Mouse (Mus musculus) lung, embryonic 14.5 days (tissue): ENCODE results near the gene Tbx15. TPM values are rescaled to one million over a fixed set of nuclear protein-coding genes. Genes with fewer than 3 reads are reported as not detected.

Source experiments
- ATAC-seq: fragments of 200-750 bp; cut with Nextera tagmentation; 2 replicates; pipeline ENCODE4 v1.8.0; 2017; ENCODE audit warnings: mild to moderate bottlenecking, moderate TSS enrichment, moderate library complexity; ENCODE audit not compliant: insufficient read depth
- DNase-seq: peaks from one replicate; pipeline ENCODE4 v3.0.0-alpha.2; 2015
- H3K27ac ChIP-seq: fragments of 300-500 bp; sonication (generic); 2 replicates; pipeline ENCODE4 v1.5.1; 2014; ENCODE audit warnings: low read depth, mild to moderate bottlenecking, moderate library complexity
- H3K27me3 ChIP-seq: fragments of 300-500 bp; sonication (generic); 2 replicates; pipeline ENCODE4 v1.6.1; 2014; ENCODE audit warnings: low read length, control low read depth; ENCODE audit not compliant: insufficient read depth
- H3K36me3 ChIP-seq: fragments of 300-500 bp; sonication (generic); 2 replicates; pipeline ENCODE4 v1.6.1; 2014; ENCODE audit warnings: control low read depth; ENCODE audit not compliant: insufficient read depth
- H3K4me1 ChIP-seq: fragments of 300-500 bp; sonication (generic); 2 replicates; pipeline ENCODE4 v1.6.1; 2014; ENCODE audit warnings: antibody characterized with exemption, control low read depth; ENCODE audit not compliant: insufficient read depth
- H3K4me2 ChIP-seq: fragments of 300-500 bp; sonication (generic); 2 replicates; pipeline ENCODE4 v1.6.1; 2014; ENCODE audit warnings: mild to moderate bottlenecking
- H3K4me3 ChIP-seq: fragments of 300-500 bp; sonication (generic); 2 replicates; pipeline ENCODE4 v1.5.1; 2014; ENCODE audit warnings: low read depth, low read length
- H3K9ac ChIP-seq: fragments of 300-500 bp; sonication (generic); 2 replicates; pipeline ENCODE4 v1.6.1; 2014
- H3K9me3 ChIP-seq: fragments of 300-500 bp; sonication (generic); 2 replicates; pipeline ENCODE4 v1.6.1; 2016; ENCODE audit warnings: low read depth, low read length, control low read depth
- CTCF ChIP-seq: IDR thresholded peaks from 2 replicates; pipeline ENCODE4 v1.5.1; 2016; ENCODE audit warnings: antibody characterized with exemption, low read depth
- WGBS: fragments of 180-500 bp; shearing (Covaris S2); extraction: QIAGEN DNeasy Blood & Tissue Kit; methylation state at CpG from one replicate; pipeline ENCODE4 v1.1.7; 2014; 5-methylcytosine and 5-hydroxymethylcytosine counted together
- polyA plus RNA-seq: library from polyadenylated mRNA; unstranded; fragments of >200 nt; fragmentation: Nextera tagmentation; extraction: Ambion mirVana; gene quantifications from 2 replicates; pipeline ENCODE4 v1.2.1, GENCODE M21; 2014

Tbx15 gene
- polyA plus RNA-seq, 1 experiment from 2014 or later: 0.28 TPM

DNA sequence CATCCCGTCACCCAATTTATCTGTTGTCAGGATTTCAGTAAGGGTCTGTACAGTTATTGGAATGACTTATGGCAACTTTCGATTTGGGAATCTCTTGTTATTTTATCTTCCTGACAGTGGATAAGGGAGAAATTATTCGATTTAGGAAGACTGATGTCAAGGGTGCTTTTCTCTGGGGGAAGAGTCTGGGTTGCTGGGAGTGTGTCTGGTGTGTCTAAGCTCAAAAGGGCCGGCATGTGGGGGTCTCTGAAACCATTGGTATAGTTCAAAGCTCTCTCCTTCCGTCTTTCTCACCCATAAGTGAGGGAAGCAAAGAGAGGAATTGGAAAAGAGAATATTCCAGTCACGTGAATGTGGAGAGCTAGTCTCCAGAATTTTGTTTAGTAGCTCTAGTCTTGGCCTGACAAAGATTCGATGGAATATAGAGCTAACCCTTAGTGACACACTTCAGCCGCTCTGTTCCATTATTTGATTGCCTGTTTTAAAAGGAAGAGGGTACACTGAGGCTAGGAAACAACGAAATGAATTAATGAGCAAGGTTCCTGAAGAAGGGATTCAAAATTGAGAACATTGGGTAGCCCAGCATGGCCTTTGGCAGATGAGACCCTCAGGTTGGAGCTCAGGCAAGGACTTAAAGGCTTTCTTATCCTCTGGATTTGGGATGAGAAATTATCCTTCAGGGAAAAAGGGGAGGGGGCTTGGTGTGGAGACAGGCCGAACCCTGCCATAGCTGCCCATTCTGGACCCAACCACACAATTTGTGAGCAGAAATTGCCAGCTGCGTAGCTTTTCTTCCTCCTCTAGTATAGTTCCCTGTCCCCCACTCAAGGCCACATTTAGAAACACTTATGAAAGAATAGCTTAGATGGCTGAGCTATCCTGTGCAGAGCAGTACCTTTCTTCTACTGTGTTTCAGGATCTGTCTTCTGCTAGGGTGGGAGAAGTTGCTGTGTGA is 15.5 kb downstream of the Tbx15 start:
- Histone ChIP-seq H3K4me1 (no peaks in the 10 kb centered on the region), H3K4me2 (no peak overlapping the region), H3K9me3 (no peaks in the 10 kb centered on the region), H3K27ac (no peak overlapping the region), H3K27me3 (peaks cover 97% of the 10 kb centered on the region), H3K9ac (no peak overlapping the region), H3K36me3 (no peaks in the 10 kb centered on the region), H3K4me3 (no peak overlapping the region)
- DNase-seq (peak; percentile 13), ATAC-seq (no peak)
- TF ChIP-seq CTCF: no peak
- 10% methylated on average over 11 of the region's 11 CpGs for WGBS

DNA sequence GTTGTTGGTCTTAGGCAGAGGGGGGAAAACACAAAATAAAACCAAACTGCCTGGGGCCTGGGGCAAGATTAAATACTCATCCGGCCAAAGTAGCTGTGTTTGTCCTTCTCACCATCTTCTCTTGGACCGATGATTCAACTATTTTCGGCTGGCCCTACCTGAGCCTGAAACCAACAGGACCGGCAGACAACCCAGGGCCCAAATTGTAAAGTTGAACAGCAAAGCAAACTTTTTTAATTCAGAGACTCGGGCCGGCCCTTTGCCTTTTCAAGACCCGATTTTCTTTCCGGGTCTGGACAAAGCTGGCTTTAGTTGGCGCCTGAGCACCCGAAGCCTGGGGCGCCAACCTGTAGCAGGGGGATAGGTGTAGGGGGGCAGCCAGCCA is 16.2 kb downstream of the Tbx15 start:
- TF ChIP-seq CTCF: no peak
- Histone ChIP-seq H3K9me3 (no peaks in the 10 kb centered on the region), H3K4me2 (no peak overlapping the region), H3K9ac (no peak overlapping the region), H3K27ac (no peak overlapping the region), H3K4me1 (no peaks in the 10 kb centered on the region), H3K36me3 (no peaks in the 10 kb centered on the region), H3K4me3 (no peak overlapping the region), H3K27me3 (peaks cover 97% of the 10 kb centered on the region)
- ATAC-seq (no peak), DNase-seq (peak; percentile 10)
- WGBS: 3% methylated on average over 11 of the region's 11 CpGs

DNA sequence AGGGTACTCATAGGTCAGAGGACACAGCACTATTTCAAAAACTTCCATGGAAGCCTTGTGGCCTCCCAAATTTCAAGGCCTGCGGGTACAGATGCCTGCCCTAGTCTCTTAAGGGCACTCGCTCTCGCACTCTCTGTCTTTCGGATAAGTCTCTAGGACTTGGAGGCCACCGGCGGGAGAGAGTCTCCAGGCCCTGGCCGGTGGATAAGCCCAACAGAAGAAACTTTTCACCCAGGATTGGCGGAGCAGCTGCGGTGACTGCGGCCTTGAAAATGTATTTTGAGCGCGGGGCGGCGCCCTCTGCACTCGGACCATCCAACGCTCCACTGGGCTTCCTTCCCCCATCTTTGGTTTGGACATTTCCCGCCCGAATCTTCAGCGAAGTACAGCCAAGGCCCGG is 16.6 kb downstream of the Tbx15 start:
- Histone ChIP-seq H3K9ac (no peak overlapping the region), H3K27ac (no peak overlapping the region), H3K27me3 (peaks cover 97% of the 10 kb centered on the region), H3K9me3 (no peaks in the 10 kb centered on the region), H3K4me3 (no peak overlapping the region), H3K36me3 (no peaks in the 10 kb centered on the region), H3K4me2 (no peak overlapping the region), H3K4me1 (no peaks in the 10 kb centered on the region)
- ATAC-seq: no peak
- 5% methylated on average over 20 of the region's 20 CpGs for WGBS
- peak; percentile 40 for DNase-seq
- TF ChIP-seq CTCF: no peak

DNA sequence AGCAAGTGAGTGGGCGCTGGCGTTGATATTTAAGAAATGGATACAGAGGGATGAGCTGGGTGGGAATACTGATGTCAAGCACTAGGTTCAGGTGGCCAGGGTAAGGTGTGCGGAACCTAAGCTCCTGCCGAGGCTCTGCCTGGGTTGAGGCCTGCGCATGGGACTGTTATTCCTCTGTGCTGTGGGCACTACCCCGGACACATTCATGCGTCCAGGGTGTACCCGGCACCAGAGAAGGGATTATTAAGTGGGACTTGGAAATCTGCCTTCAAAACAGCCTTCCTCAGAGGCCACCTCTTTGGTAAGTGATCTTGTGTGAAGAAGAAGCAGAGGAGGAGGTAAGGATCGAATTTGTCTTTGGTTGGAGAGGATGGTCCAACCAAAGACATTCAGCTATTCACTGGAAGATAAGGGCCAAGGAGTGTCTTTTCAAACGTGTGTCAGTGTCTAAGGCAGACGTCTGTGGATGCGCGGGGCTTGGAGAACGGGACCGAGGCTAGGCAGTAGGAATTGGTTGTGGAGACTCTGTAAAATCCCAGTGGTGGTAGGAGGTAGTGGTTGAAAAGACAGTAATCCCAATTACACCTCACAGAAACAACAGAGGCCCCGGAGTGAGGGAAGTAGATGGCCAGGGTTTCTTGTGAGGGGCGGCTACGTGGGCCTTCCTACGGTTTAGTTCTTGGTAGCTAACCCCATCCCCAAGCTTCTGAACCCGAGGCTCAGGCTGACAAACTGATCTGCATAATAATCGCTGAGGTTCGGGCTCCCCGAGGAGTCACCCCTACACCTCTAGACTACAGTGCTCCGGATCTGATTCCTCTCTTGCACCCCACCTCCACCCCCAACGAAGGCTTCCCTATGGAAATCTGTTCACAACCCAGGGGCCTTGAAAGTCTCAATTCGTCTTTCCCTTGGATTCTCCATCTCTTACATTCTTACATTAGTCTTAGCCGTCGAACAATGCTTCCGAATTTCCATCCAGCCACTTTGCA is 17.7 kb downstream of the Tbx15 start:
- Histone ChIP-seq H3K9me3 (no peaks in the 10 kb centered on the region), H3K27me3 (peaks cover 97% of the 10 kb centered on the region), H3K9ac (no peak overlapping the region), H3K36me3 (no peaks in the 10 kb centered on the region), H3K27ac (no peak overlapping the region), H3K4me3 (no peak overlapping the region), H3K4me1 (no peaks in the 10 kb centered on the region), H3K4me2 (no peak overlapping the region)
- ATAC-seq (no peak), DNase-seq (peak; percentile 0)
- 3% methylated on average over 29 of the region's 29 CpGs for WGBS
- no peak for TF ChIP-seq CTCF

DNA sequence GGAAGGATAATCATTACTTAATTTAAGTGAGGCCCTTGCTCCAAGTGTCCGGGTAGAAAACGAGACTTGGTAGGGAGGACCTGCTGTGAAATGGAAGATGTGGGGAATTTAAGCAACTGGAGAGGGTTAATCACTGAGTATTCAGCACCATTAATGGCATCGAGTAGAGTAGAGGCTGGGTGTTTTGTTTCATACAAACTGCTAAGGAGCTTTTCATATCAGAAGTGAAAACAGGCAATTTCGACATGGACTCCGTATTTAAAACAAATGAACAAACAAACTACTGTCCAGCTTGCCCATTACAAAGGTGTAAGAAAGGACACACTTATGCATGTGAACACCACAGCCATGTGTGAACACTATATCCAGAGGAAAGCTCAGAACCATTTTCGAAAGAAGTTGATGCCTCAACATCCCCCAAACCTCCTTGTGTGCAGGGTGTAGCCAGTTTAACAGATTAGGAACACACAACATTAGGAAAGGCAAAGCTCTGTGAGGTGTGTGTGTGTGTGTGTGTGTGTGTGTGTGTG is 19.6 kb downstream of the Tbx15 start:
- Histone ChIP-seq H3K9ac (no peak overlapping the region), H3K4me3 (no peak overlapping the region), H3K9me3 (no peaks in the 10 kb centered on the region), H3K27ac (no peak overlapping the region), H3K36me3 (no peaks in the 10 kb centered on the region), H3K27me3 (peaks cover 91% of the 10 kb centered on the region), H3K4me1 (no peaks in the 10 kb centered on the region), H3K4me2 (no peak overlapping the region)
- WGBS: 5% methylated on average over 6 of the region's 6 CpGs
- no peak for TF ChIP-seq CTCF
- DNase-seq (peak; percentile 7), ATAC-seq (no peak)

DNA sequence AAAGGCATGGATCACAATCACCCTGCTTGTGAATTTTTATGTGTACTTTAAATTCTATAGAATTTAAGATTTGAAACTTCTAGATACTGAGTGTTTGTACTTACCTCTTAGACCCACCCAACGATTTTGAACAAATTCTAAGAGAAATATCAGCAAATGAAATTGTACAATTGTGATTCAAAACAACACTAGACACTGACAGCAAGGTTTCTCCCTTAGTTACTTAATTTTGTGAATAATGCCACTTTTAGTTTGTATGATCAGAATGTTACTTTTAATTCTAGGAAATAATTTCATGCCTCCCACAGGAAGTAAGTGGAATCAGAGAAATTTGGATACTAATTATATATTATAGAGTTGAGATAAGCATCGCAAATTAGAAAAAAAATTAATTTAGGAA is 20.2 kb downstream of the Tbx15 start:
- H3K36me3 ChIP-seq: no peaks in the 10 kb centered on the region
- TF ChIP-seq CTCF: no peak
- no peak overlapping the region for H3K4me3 ChIP-seq
- ATAC-seq: no peak
- no peaks in the 10 kb centered on the region for H3K9me3 ChIP-seq
- DNase-seq: peak; percentile 1
- no peak overlapping the region for H3K27ac ChIP-seq
- H3K9ac ChIP-seq: no peak overlapping the region
- H3K27me3 ChIP-seq: peaks cover 85% of the 10 kb centered on the region
- H3K4me2 ChIP-seq: no peak overlapping the region
- no peaks in the 10 kb centered on the region for H3K4me1 ChIP-seq
- WGBS: 28% methylated on average over 2 of the region's 2 CpGs
